Mouse (Mus musculus) embryonic facial prominence, embryonic 10.5 days (tissue): ENCODE results near the gene Lrp1. TPM values are rescaled to one million over a fixed set of nuclear protein-coding genes. Genes with fewer than 3 reads are reported as not detected.
"Not testable (repeated sequence)": the region's sequence is repeated elsewhere in the genome, so short reads cannot be mapped to it uniquely, and the experiment has no call there.

Experiments used
- DNase-seq: peaks from one replicate; pipeline ENCODE4 v3.0.0-alpha.2; 2017; ENCODE audit warnings: low spot score
- H3K27ac ChIP-seq: fragments of 300-500 bp; sonication (generic); replicated peaks from 2 replicates; pipeline ENCODE4 v1.5.1; 2016; ENCODE audit warnings: mild to moderate bottlenecking
- H3K27me3 ChIP-seq: fragments of 300-500 bp; sonication (generic); replicated peaks from 2 replicates; pipeline ENCODE4 v1.6.1; 2016; ENCODE audit warnings: low read depth, mild to moderate bottlenecking; ENCODE audit not compliant: poor library complexity, severe bottlenecking
- H3K36me3 ChIP-seq: fragments of 300-500 bp; sonication (generic); replicated peaks from 2 replicates; pipeline ENCODE4 v1.6.1; 2016; ENCODE audit warnings: mild to moderate bottlenecking, moderate library complexity
- H3K4me1 ChIP-seq: fragments of 300-500 bp; sonication (generic); 2 replicates; pipeline ENCODE4 v1.6.1; 2016
- H3K4me3 ChIP-seq: fragments of 300-500 bp; sonication (generic); 2 replicates; pipeline ENCODE4 v1.5.1; 2016; ENCODE audit warnings: mild to moderate bottlenecking, moderate library complexity
- H3K9me3 ChIP-seq: fragments of 300-500 bp; sonication (generic); 2 replicates; pipeline ENCODE4 v1.6.1; 2016; ENCODE audit warnings: mild to moderate bottlenecking
- WGBS: fragments of 180-500 bp; shearing (Covaris S2); methylation state at CpG from one replicate; pipeline ENCODE4 v1.1.7; 2016; 5-methylcytosine and 5-hydroxymethylcytosine counted together
- polyA plus RNA-seq: library from polyadenylated mRNA; unstranded; fragments of >200 nt; fragmentation: Nextera tagmentation; extraction: Ambion mirVana; gene quantifications from 2 replicates; pipeline ENCODE4 v1.2.1, GENCODE M21; 2016

Lrp1 gene
- polyA plus RNA-seq, 1 experiment from 2014 or later: 70.6 TPM

GRCm38 (mm10) chr10:127662666-127663253 lies 41.8 kb upstream of the Lrp1 start:
- H3K9me3 ChIP-seq: no peaks in the 10 kb centered on the region
- WGBS: 21% methylated on average over 19 of the region's 19 CpGs
- peaks cover 54% of the 10 kb centered on the region for H3K36me3 ChIP-seq
- DNase-seq: peak; percentile 51
- H3K4me3 ChIP-seq: peak overlapping the region; percentile 46
- peaks cover 89% of the 10 kb centered on the region for H3K27me3 ChIP-seq
- peaks cover 94% of the 10 kb centered on the region for H3K4me1 ChIP-seq
- H3K27ac ChIP-seq: peak overlapping the region; percentile 69

DNA sequence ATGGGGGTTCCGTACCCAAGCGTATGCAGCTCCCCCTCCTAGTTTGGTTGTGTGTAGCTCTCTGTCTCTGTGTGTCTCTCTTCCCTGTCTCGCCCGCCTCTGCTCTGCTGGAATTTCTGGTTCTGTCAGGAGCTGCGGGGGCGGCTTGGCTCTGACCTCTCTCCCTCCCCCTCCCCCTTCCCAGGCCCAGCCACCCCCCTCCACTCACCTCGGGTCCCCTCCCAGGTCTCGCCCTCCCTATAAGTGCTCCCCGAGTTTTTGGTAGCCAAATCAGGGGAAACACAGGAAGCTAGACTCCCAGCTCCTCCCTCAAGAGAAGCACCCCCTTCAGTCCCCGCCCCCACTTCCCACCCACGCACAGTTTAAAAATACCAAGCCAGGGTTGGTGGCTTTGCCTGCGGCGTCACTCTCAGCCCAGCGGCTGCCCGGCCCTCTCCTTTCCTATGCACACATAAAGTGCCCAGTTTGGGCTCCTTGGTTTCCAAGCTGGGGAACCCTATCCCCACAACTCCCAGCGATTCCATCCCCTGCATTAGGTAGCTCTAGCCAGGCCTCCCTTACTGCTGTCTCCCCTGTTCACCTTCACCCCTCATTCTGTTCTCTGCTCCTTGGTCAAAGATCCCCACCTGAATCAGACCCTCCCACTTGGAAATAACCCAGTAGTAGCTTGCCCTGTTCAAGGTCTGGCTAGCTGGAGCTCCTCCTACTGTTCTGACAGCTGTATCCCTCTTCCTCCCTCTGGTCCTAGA lies 41.1 kb upstream of the Lrp1 start:
- peak overlapping the region; percentile 69 for H3K27ac ChIP-seq
- H3K4me3 ChIP-seq: peak overlapping the region; percentile 46
- peaks cover 54% of the 10 kb centered on the region for H3K36me3 ChIP-seq

DNA sequence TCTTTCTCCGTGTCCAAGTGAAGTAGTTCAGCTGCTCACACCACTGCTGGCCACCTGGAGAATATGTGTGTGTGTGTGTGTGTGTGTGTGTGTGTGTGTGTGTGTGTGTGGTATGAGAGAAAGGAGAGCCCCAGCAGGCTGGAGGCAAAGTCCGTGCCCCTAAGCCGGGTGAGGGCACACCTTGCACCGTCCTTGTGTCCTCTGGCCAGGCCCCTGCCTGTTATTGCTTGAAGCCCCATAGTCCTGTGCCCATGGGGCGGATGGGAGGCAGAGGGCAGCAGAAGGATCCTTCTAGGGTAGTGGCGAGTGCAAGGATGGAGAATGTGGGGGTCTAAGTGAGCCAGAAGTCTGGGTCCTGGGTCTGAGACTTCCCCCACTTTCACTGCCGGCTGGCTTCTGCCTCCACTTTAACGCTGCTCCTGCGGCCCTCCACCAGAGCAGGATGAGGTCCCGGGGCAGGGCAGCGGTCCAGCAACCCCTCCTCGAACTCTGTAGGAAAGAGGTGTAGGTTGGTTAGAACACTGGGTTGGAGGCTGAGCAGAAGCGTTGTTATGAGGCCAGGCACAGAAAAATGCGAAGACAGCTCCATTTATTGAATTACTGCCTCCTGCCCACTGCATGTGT lies 40.5 kb upstream of the Lrp1 start:
- Histone ChIP-seq H3K9me3 (no peaks in the 10 kb centered on the region), H3K4me3 (peak overlapping the region; percentile 46), H3K27ac (peak overlapping the region; percentile 69), H3K36me3 (peaks cover 54% of the 10 kb centered on the region), H3K4me1 (peaks cover 83% of the 10 kb centered on the region), H3K27me3 (peaks cover 81% of the 10 kb centered on the region)
- WGBS: 23% methylated on average over 14 of the region's 14 CpGs
- no peak for DNase-seq

More for the DNA sequence above, 41.1 kb upstream of the Lrp1 start:
- Histone ChIP-seq H3K4me1 (peaks cover 90% of the 10 kb centered on the region), H3K9me3 (no peaks in the 10 kb centered on the region), H3K27me3 (peaks cover 87% of the 10 kb centered on the region)
- peak; percentile 69 for DNase-seq
- WGBS: 8% methylated on average over 16 of the region's 16 CpGs

DNA sequence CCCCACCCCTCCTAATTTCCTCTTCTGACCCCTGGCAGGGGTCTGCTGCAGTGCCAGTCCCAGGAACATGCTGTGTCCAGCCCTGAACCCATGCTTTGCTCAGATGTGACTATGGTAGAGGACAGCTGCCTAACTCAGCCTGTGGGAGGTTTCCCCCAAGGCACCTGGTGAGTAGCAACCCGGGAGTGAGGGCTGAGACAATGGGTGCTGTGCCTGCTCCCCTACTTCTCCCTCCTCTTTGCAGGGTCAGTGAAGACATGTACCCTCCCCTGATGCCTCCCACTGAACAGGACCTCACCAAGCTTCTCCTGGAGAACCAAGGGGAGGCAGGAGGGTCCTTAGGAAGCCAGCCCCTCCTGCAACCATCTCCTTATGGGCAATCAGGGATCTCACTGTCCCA lies 38.6 kb upstream of the Lrp1 start:
- Histone ChIP-seq H3K9me3 (no peaks in the 10 kb centered on the region), H3K27ac (no peak overlapping the region), H3K4me1 (peaks cover 72% of the 10 kb centered on the region), H3K4me3 (no peak overlapping the region), H3K36me3 (peaks cover 52% of the 10 kb centered on the region), H3K27me3 (peaks cover 63% of the 10 kb centered on the region)
- no peak for DNase-seq
- WGBS: 39% methylated on average over 1 of the region's 1 CpGs

GRCm38 (mm10) chr10:127658076-127658475 lies 37.1 kb upstream of the Lrp1 start:
- no peak overlapping the region for H3K4me3 ChIP-seq
- no peak overlapping the region for H3K27ac ChIP-seq
- peaks cover 64% of the 10 kb centered on the region for H3K4me1 ChIP-seq
- H3K9me3 ChIP-seq: no peaks in the 10 kb centered on the region
- H3K27me3 ChIP-seq: peaks cover 48% of the 10 kb centered on the region
- 17% methylated on average over 6 of the region's 6 CpGs for WGBS
- no peak for DNase-seq
- peaks cover 45% of the 10 kb centered on the region for H3K36me3 ChIP-seq

DNA sequence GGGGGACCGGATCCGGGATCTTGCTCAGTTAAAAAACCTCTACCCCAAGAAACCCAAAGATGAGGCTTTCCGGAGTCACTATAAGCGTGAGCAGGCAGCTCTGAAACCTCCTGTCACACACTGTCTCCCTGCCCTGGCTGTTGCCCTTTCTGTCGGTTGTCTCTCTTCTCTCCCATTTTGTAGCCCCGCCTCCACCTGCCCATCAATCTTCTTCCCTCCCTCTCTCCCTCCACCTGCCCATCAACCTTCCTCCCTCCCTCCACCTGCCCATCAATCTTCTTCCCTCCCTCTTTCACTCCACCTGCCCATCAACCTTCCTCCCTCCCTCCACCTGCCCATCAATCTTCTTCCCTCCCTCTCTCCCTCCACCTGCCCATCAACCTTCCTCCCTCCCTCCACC lies 36.7 kb upstream of the Lrp1 start:
- not testable (repeated sequence) for H3K27ac ChIP-seq
- 49% methylated on average over 6 of the region's 6 CpGs for WGBS
- peaks cover 64% of the 10 kb centered on the region for H3K4me1 ChIP-seq

DNA sequence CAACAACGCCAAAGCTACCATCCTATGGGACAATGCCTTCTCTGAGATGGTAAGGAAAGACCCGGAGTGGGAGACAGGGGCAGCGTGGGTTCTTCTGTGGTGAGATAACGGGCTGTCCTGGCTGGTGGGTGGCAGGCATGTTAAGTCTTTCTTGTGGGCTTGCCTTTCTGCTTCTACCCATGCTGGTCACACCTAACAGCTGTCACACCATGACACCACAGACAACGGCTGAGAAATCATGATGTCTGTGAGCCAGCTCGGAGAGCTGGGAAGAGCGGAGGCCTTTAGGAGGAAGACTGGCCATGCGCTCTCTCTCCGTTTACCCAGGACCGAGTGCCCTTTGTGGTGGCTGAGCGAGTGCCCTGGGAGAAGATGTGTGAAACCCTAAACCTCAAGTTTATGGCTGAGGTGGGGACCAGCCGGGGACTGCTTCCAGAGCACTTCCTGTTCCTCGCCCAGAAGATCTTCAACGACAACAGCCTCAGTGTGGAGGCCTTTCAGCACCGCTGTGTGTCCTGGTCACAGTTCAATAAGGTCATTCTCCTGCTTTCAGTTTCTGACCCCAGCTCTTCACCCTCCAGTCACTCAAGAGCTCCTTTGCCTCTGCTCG lies 34.1 kb upstream of the Lrp1 start:
- H3K27ac ChIP-seq: 0 out of 2 replicates have a peak overlapping the region, but pooled peaks have one; percentile 16
- 63% methylated on average over 16 of the region's 16 CpGs for WGBS

More for the DNA sequence above, 36.7 kb upstream of the Lrp1 start:
- H3K36me3 ChIP-seq: peaks cover 42% of the 10 kb centered on the region
- DNase-seq, H3K9me3 ChIP-seq, H3K4me3 ChIP-seq: not testable (repeated sequence)
- H3K27me3 ChIP-seq: peaks cover 44% of the 10 kb centered on the region

GRCm38 (mm10) chr10:127652906-127653638 lies 32.1 kb upstream of the Lrp1 start:
- Histone ChIP-seq H3K4me3 (peak overlapping the region; percentile 35; the same call in 1 of the 2 replicates), H3K36me3 (peaks cover 27% of the 10 kb centered on the region; the same call in 1 of the 2 replicates), H3K4me1 (peaks cover 24% of the 10 kb centered on the region), H3K27me3 (peaks cover 8% of the 10 kb centered on the region), H3K9me3 (no peaks in the 10 kb centered on the region), H3K27ac (peak overlapping the region; percentile 52)
- no peak for DNase-seq
- 57% methylated on average over 21 of the region's 21 CpGs for WGBS

More for the DNA sequence above, 34.1 kb upstream of the Lrp1 start:
- peaks cover 18% of the 10 kb centered on the region for H3K27me3 ChIP-seq
- H3K4me3 ChIP-seq: no peak overlapping the region
- peaks cover 41% of the 10 kb centered on the region for H3K4me1 ChIP-seq
- H3K36me3 ChIP-seq: peaks cover 33% of the 10 kb centered on the region
- no peaks in the 10 kb centered on the region for H3K9me3 ChIP-seq
- DNase-seq: no peak

DNA sequence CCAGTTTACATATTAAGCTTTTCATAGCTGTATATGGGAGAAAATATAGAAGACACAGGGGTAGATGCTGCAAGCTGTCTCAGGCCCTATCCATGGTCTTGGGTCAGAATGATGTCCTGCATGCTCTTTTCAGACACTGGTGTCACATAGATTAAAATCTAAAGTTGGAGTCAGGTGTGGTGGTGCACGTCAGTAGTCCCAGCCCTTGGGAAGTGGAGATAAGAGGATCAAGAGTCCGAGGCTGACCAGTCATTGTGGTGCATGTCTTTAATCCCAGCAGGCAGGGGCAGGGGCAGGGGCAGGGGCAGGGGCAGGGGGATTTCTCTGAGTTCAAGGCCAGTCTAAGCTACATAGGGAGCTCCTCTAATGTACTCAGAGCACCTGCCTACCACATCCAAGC lies 24.8 kb upstream of the Lrp1 start:
- Histone ChIP-seq H3K4me1 (peaks cover 29% of the 10 kb centered on the region), H3K27ac (no peak overlapping the region), H3K36me3 (peaks cover under 1% of the 10 kb centered on the region; the same call in 1 of the 2 replicates), H3K4me3 (no peak overlapping the region), H3K27me3 (peaks cover 27% of the 10 kb centered on the region), H3K9me3 (no peaks in the 10 kb centered on the region)
- DNase-seq: no peak
- 39% methylated on average over 2 of the region's 2 CpGs for WGBS

DNA sequence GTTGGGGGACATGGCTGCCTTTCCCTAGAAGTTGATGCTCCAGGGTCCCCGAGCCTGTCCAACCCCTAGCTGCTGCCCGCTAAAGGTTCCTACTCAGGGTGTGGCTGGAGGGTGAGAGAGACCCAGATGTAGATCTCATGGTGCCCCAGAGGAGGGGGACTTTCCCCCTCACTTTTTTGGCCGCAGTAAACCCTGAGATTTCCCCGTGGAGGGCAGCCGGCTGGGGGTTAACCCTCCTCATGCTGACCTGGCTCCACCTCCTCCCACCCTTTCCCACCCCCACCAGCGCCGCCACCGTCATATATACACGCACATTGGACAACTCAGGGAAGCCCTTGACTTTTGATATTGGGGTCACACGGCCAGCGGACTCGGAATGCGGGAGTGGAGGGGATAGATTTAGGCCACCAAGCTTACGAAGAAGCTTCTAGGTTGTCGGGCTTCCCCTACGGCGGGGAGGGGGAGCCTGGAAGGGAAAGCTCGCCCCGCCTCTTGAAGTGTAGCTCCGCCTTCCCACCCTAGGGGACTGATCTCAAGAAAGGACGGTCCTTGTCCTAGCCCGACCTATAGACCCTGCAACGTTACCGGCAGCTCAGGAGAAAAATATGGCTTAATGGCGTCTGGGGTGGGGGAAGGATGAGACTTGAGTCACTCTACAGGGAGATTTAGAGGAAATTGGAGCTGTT lies 22.7 kb upstream of the Lrp1 start:
- under 1% methylated on average over 25 of the region's 25 CpGs for WGBS
- no peaks in the 10 kb centered on the region for H3K9me3 ChIP-seq
- H3K4me3 ChIP-seq: peak overlapping the region; percentile 56
- H3K36me3 ChIP-seq: no peaks in the 10 kb centered on the region
- peak overlapping the region; percentile 86 for H3K27ac ChIP-seq
- peaks cover 33% of the 10 kb centered on the region for H3K27me3 ChIP-seq
- DNase-seq: peak; percentile 71
- peaks cover 29% of the 10 kb centered on the region for H3K4me1 ChIP-seq

DNA sequence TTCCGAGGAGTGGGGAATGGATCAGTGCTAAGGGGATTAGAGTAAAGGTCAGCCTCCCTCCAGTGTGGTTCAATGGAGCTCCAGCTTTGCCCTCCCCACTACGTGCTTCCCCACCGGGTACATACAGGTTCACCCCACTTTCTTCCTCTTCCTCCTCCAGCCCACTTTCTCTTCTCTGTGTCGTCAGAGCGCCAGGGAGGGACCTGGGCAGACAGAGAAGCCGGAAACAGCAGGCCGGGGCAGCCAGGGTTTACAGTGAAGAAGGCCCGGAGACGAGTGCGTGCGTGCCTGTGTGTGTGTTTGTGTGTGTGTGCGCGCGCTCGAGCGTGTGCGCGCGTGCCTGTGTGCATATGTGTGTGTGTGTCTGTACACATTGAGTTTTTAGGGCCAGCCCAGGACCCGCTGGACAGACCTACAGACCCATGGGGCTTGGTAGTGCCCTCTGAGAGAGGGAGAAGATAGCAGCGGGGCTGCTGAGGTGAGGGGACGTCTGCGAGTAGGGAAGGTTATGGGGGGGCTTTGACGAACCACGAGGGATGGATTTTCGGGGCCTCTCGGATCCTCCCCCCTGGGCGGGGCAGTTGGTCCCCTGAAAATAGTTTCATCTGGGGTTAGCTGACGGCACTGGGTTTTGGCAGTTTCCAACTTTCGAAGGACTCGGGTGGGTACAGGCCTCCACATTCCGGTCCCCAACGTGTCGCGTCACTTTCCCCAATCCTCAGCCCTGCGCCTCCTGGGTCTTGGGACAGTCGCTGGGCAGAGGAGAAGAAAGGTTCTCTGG lies 22.0 kb upstream of the Lrp1 start, which contains the start of gene Stat6:
Gene Stat6 (plus strand): TSS at position 215 of the 781 bp plus-strand sequence.
- H3K4me3 ChIP-seq: peak within 1 kb of the TSS; percentile 56
- H3K36me3 ChIP-seq: no peaks in the 10 kb centered on the region
- peaks cover 33% of the 10 kb centered on the region for H3K27me3 ChIP-seq
- peak within 1 kb of the TSS; percentile 86 for H3K27ac ChIP-seq
- 3% methylated on average over 37 of the region's 37 CpGs for WGBS
- peak; percentile 69 for DNase-seq
- H3K4me1 ChIP-seq: peaks cover 29% of the 10 kb centered on the region
- H3K9me3 ChIP-seq: no peaks in the 10 kb centered on the region
